Mouse (Mus musculus): ENCODE data around the gene Cxcl12. TPM values are rescaled to one million over a fixed set of nuclear protein-coding genes. Genes with fewer than 3 reads are reported as not detected.

The Cxcl12 gene
- polyA plus RNA-seq (2015; fragmentation: Nextera tagmentation; extraction: Ambion mirVana) = 183 and 190 TPM in 2 replicates

GRCm38 (mm10) chr6:117168321-117169011, at the start of gene Cxcl12:
Cxcl12 (plus strand) TSS chr6:117168535.
- H3K9me3 ChIP-seq = no peaks in the 10 kb centered on the region
- peak; percentile 53; the same call in 1 of the 2 replicates for ATAC-seq (ENCODE audit: insufficient read depth, low FRiP score, low read depth)

GRCm38 (mm10) chr6:117122074-117122473, 46.3 kb upstream of the Cxcl12 start:
- WGBS = 89% methylated on average over 3 of the region's 3 CpGs
- H3K9ac ChIP-seq = no peak overlapping the region
- no peaks in the 10 kb centered on the region for H3K9me3 ChIP-seq
- no peaks in the 10 kb centered on the region for H3K36me3 ChIP-seq
- H3K4me1 ChIP-seq = no peaks in the 10 kb centered on the region
- no peak overlapping the region for H3K4me3 ChIP-seq (replicated peaks)
- H3K27me3 ChIP-seq (replicated peaks) = no peaks in the 10 kb centered on the region
- no peak overlapping the region for H3K4me2 ChIP-seq
- H3K27ac ChIP-seq = no peak overlapping the region
- no peak for ATAC-seq (ENCODE audit: insufficient read depth, low FRiP score, low read depth)

More at GRCm38 (mm10) chr6:117168321-117169011, at the start of gene Cxcl12:
- H3K36me3 ChIP-seq = no peaks in the 10 kb centered on the region; the same call in 1 of the 2 replicates
- peaks cover 7% of the 10 kb centered on the region for H3K4me1 ChIP-seq
- H3K4me3 ChIP-seq (replicated peaks) = peak within 1 kb of the TSS; percentile 62
- peak within 1 kb of the TSS; percentile 38; the same call in 1 of the 2 replicates for H3K27ac ChIP-seq
- peak within 1 kb of the TSS; percentile 64 for H3K9ac ChIP-seq
- WGBS = under 1% methylated on average over 63 of the region's 64 CpGs
- H3K4me2 ChIP-seq = peak within 1 kb of the TSS; percentile 89
- peaks cover 5% of the 10 kb centered on the region; the same call in 1 of the 2 replicates for H3K27me3 ChIP-seq (replicated peaks)

GRCm38 (mm10) chr6:117126356-117126755, 42.0 kb upstream of the Cxcl12 start:
- Histone ChIP-seq H3K4me1 (peaks cover 19% of the 10 kb centered on the region), H3K27me3 (replicated peaks) (no peaks in the 10 kb centered on the region), H3K9ac (no peak overlapping the region), H3K4me2 (no peak overlapping the region), H3K36me3 (no peaks in the 10 kb centered on the region), H3K27ac (no peak overlapping the region), H3K4me3 (replicated peaks) (no peak overlapping the region), H3K9me3 (no peaks in the 10 kb centered on the region)
- no peak for ATAC-seq (ENCODE audit: insufficient read depth, low FRiP score, low read depth)
- WGBS = 89% methylated on average over 1 of the region's 1 CpGs

- H3K9me3 ChIP-seq = no peaks in the 10 kb centered on the region
- peaks cover 19% of the 10 kb centered on the region for H3K4me1 ChIP-seq
- no peak overlapping the region for H3K9ac ChIP-seq
- no peak overlapping the region for H3K4me3 ChIP-seq (replicated peaks)
- 41% methylated on average over 4 of the region's 4 CpGs for WGBS
- peak overlapping the region; percentile 40; the same call in 1 of the 2 replicates for H3K27ac ChIP-seq
- H3K4me2 ChIP-seq = no peak overlapping the region
- no peak for ATAC-seq (ENCODE audit: insufficient read depth, low FRiP score, low read depth)
- H3K27me3 ChIP-seq (replicated peaks) = no peaks in the 10 kb centered on the region
- no peaks in the 10 kb centered on the region for H3K36me3 ChIP-seq
Measured at GRCm38 (mm10) chr6:117129443-117129842, 38.9 kb upstream of the Cxcl12 start.

GRCm38 (mm10) chr6:117130680-117131111, 37.6 kb upstream of the Cxcl12 start:
- Histone ChIP-seq H3K27me3 (replicated peaks) (no peaks in the 10 kb centered on the region), H3K36me3 (no peaks in the 10 kb centered on the region), H3K4me2 (peak overlapping the region; percentile 8; the same call in 1 of the 2 replicates), H3K4me3 (replicated peaks) (no peak overlapping the region), H3K4me1 (peaks cover 19% of the 10 kb centered on the region), H3K27ac (no peak overlapping the region), H3K9me3 (no peaks in the 10 kb centered on the region), H3K9ac (no peak overlapping the region)
- WGBS = 40% methylated on average over 15 of the region's 15 CpGs
- ATAC-seq (ENCODE audit: insufficient read depth, low FRiP score, low read depth) = peak; percentile 32; the same call in 1 of the 2 replicates

- Histone ChIP-seq H3K27me3 (replicated peaks) (no peaks in the 10 kb centered on the region), H3K36me3 (no peaks in the 10 kb centered on the region), H3K4me1 (peaks cover 9% of the 10 kb centered on the region), H3K9me3 (no peaks in the 10 kb centered on the region), H3K4me2 (no peak overlapping the region), H3K27ac (peak overlapping the region; percentile 3; the same call in 1 of the 2 replicates), H3K9ac (no peak overlapping the region), H3K4me3 (replicated peaks) (no peak overlapping the region)
- ATAC-seq (ENCODE audit: insufficient read depth, low FRiP score, low read depth) = no peak
- WGBS = 63% methylated on average over 4 of the region's 4 CpGs
Measured at GRCm38 (mm10) chr6:117134526-117134925, 33.8 kb upstream of the Cxcl12 start.

- peak overlapping the region; percentile 9; the same call in 1 of the 2 replicates for H3K27ac ChIP-seq
- ATAC-seq (ENCODE audit: insufficient read depth, low FRiP score, low read depth) = peak; percentile 31; the same call in 1 of the 2 replicates
Measured at GRCm38 (mm10) chr6:117137735-117138134, 30.6 kb upstream of the Cxcl12 start.

GRCm38 (mm10) chr6:117140907-117141306, 27.4 kb upstream of the Cxcl12 start:
- ATAC-seq (ENCODE audit: insufficient read depth, low FRiP score, low read depth) = no peak

More at GRCm38 (mm10) chr6:117137735-117138134, 30.6 kb upstream of the Cxcl12 start:
- Histone ChIP-seq H3K27me3 (replicated peaks) (no peaks in the 10 kb centered on the region), H3K9me3 (no peaks in the 10 kb centered on the region), H3K4me1 (no peaks in the 10 kb centered on the region; the same call in 1 of the 2 replicates), H3K4me2 (no peak overlapping the region), H3K9ac (no peak overlapping the region), H3K4me3 (replicated peaks) (no peak overlapping the region), H3K36me3 (no peaks in the 10 kb centered on the region)
- WGBS = 61% methylated on average over 2 of the region's 2 CpGs

GRCm38 (mm10) chr6:117146951-117147350, 21.4 kb upstream of the Cxcl12 start:
- Histone ChIP-seq H3K4me1 (peaks cover 4% of the 10 kb centered on the region; the same call in 1 of the 2 replicates), H3K4me3 (replicated peaks) (no peak overlapping the region), H3K4me2 (no peak overlapping the region), H3K9me3 (no peaks in the 10 kb centered on the region), H3K36me3 (no peaks in the 10 kb centered on the region), H3K9ac (no peak overlapping the region), H3K27me3 (replicated peaks) (no peaks in the 10 kb centered on the region), H3K27ac (peak overlapping the region; percentile 16; the same call in 1 of the 2 replicates)
- WGBS = 76% methylated on average over 10 of the region's 10 CpGs
- ATAC-seq (ENCODE audit: insufficient read depth, low FRiP score, low read depth) = no peak

More at GRCm38 (mm10) chr6:117140907-117141306, 27.4 kb upstream of the Cxcl12 start:
- WGBS = 85% methylated on average over 4 of the region's 4 CpGs
- Histone ChIP-seq H3K27me3 (replicated peaks) (no peaks in the 10 kb centered on the region), H3K4me2 (no peak overlapping the region), H3K4me3 (replicated peaks) (no peak overlapping the region), H3K36me3 (no peaks in the 10 kb centered on the region), H3K4me1 (no peaks in the 10 kb centered on the region; the same call in 1 of the 2 replicates), H3K27ac (no peak overlapping the region), H3K9me3 (no peaks in the 10 kb centered on the region), H3K9ac (no peak overlapping the region)

- H3K36me3 ChIP-seq = no peaks in the 10 kb centered on the region
- no peak overlapping the region for H3K4me2 ChIP-seq
- ATAC-seq (ENCODE audit: insufficient read depth, low FRiP score, low read depth) = no peak
- no peaks in the 10 kb centered on the region for H3K27me3 ChIP-seq (replicated peaks)
- WGBS = 33% methylated on average over 18 of the region's 18 CpGs
- H3K9ac ChIP-seq = no peak overlapping the region
- no peak overlapping the region for H3K27ac ChIP-seq
- H3K4me1 ChIP-seq = peaks cover 7% of the 10 kb centered on the region; the same call in 1 of the 2 replicates
- H3K4me3 ChIP-seq (replicated peaks) = no peak overlapping the region
- H3K9me3 ChIP-seq = no peaks in the 10 kb centered on the region
Measured at GRCm38 (mm10) chr6:117151484-117152149, 16.7 kb upstream of the Cxcl12 start.

- no peaks in the 10 kb centered on the region for H3K36me3 ChIP-seq
- H3K27ac ChIP-seq = no peak overlapping the region
- no peaks in the 10 kb centered on the region for H3K9me3 ChIP-seq
- H3K4me2 ChIP-seq = no peak overlapping the region
- H3K4me3 ChIP-seq (replicated peaks) = no peak overlapping the region
- 0 out of 2 replicates have a peak, but pooled peaks cover 3% of the 10 kb centered on the region for H3K4me1 ChIP-seq
- WGBS = 60% methylated on average over 5 of the region's 5 CpGs
- H3K9ac ChIP-seq = no peak overlapping the region
- ATAC-seq (ENCODE audit: insufficient read depth, low FRiP score, low read depth) = no peak
- H3K27me3 ChIP-seq (replicated peaks) = no peaks in the 10 kb centered on the region
Measured at GRCm38 (mm10) chr6:117153046-117153445, 15.3 kb upstream of the Cxcl12 start.
